Mouse (Mus musculus) kidney, adult 18-20 months (tissue): ENCODE measurements around the gene Cyp46a1.
A peak's percentile ranks its signal among the peaks of the same experiment; 100 is the strongest.

Experiments used
- DNase-seq: peaks from one replicate; pipeline ENCODE4 v3.0.0; 2021

Gene Cyp46a1

GRCm38 (mm10) chr12:108333895-108334445 is at the start of gene Cyp46a1:
TSS of gene Cyp46a1 (plus strand) at chr12:108334381.
- DNase-seq = peak; percentile 100

GRCm38 (mm10) chr12:108284455-108285224 is 49.5 kb upstream of the Cyp46a1 start:
- no peak for DNase-seq

- no peak for DNase-seq
Observed at GRCm38 (mm10) chr12:108285225-108286011, 48.8 kb upstream of the Cyp46a1 start.

GRCm38 (mm10) chr12:108286381-108286780 is 47.8 kb upstream of the Cyp46a1 start:
- DNase-seq = no peak

GRCm38 (mm10) chr12:108287011-108287410 is 47.2 kb upstream of the Cyp46a1 start:
- no peak for DNase-seq

- no peak for DNase-seq
Observed at GRCm38 (mm10) chr12:108288127-108288880, 45.9 kb upstream of the Cyp46a1 start.

GRCm38 (mm10) chr12:108292419-108292818 is 41.8 kb upstream of the Cyp46a1 start:
- no peak for DNase-seq

GRCm38 (mm10) chr12:108292957-108293356 is 41.2 kb upstream of the Cyp46a1 start:
- DNase-seq = peak; percentile 81

GRCm38 (mm10) chr12:108294620-108295019 is 39.6 kb upstream of the Cyp46a1 start:
- DNase-seq = no peak

- no peak for DNase-seq
Observed at GRCm38 (mm10) chr12:108297033-108297432, 37.1 kb upstream of the Cyp46a1 start.

- no peak for DNase-seq
Observed at GRCm38 (mm10) chr12:108301006-108301405, 33.2 kb upstream of the Cyp46a1 start.

GRCm38 (mm10) chr12:108303778-108304365 is 30.3 kb upstream of the Cyp46a1 start:
- no peak for DNase-seq

GRCm38 (mm10) chr12:108305172-108305571 is 29.0 kb upstream of the Cyp46a1 start:
- no peak for DNase-seq

GRCm38 (mm10) chr12:108305812-108306794 is 28.1 kb upstream of the Cyp46a1 start, which contains the start of gene Hhipl1:
TSS of gene Hhipl1 (plus strand) at chr12:108306270.
- peak; percentile 55 for DNase-seq

GRCm38 (mm10) chr12:108307553-108307952 is 26.6 kb upstream of the Cyp46a1 start:
- DNase-seq = peak; percentile 60

GRCm38 (mm10) chr12:108308363-108308856 is 25.8 kb upstream of the Cyp46a1 start:
- DNase-seq = no peak

GRCm38 (mm10) chr12:108309116-108309794 is 24.9 kb upstream of the Cyp46a1 start:
- no peak for DNase-seq

GRCm38 (mm10) chr12:108310041-108310440 is 24.1 kb upstream of the Cyp46a1 start:
- DNase-seq = no peak

- no peak for DNase-seq
Observed at GRCm38 (mm10) chr12:108310456-108311027, 23.6 kb upstream of the Cyp46a1 start.

- no peak for DNase-seq
Observed at GRCm38 (mm10) chr12:108311741-108312290, 22.4 kb upstream of the Cyp46a1 start.
